Mouse (Mus musculus) CH12.LX (cell line): ENCODE results near the gene Kdm4c.

Source experiments
- CHD1 ChIP-seq: IDR thresholded peaks from 2 replicates; pipeline ENCODE4 v1.6.1; 2012; ENCODE audit warnings: low read depth, low read length, improper control_type of control experiment, inconsistent platforms
- CHD2 ChIP-seq: IDR thresholded peaks from 2 replicates; pipeline ENCODE4 v1.6.1; 2011; ENCODE audit warnings: low read length, improper control_type of control experiment
- CTCF ChIP-seq, 2 experiments: IDR thresholded peaks in 1 of 2; conservative IDR thresholded peaks in 1 of 2; 2 replicates each; pipeline ENCODE4 v1.5.1; 2011 to 2012; ENCODE audit warnings: low read depth in 2 of 2, low read length in 2 of 2, improper control_type of control experiment in 1 of 2, inconsistent platforms in 1 of 2, mild to moderate bottlenecking in 1 of 2, moderate library complexity in 1 of 2
- KAT2A ChIP-seq: IDR thresholded peaks from 2 replicates; pipeline ENCODE4 v1.6.1; 2012; ENCODE audit warnings: low read length, improper control_type of control experiment, inconsistent platforms; ENCODE audit not compliant: insufficient replicate concordance
- MAFK ChIP-seq: IDR thresholded peaks from 2 replicates; pipeline ENCODE4 v1.6.1; 2011; ENCODE audit warnings: low read length, improper control_type of control experiment; ENCODE audit not compliant: insufficient replicate concordance
- RAD21 ChIP-seq: IDR thresholded peaks from 2 replicates; pipeline ENCODE4 v1.6.1; 2011; ENCODE audit warnings: low read depth, mild to moderate bottlenecking, low read length, improper control_type of control experiment, moderate library complexity
- TBP ChIP-seq: conservative IDR thresholded peaks from 2 replicates; pipeline ENCODE4 v1.6.1; 2011; ENCODE audit warnings: low read depth, low read length, improper control_type of control experiment
- TCF12 ChIP-seq: IDR thresholded peaks from 2 replicates; pipeline ENCODE4 v1.6.1; 2014; ENCODE audit warnings: low read depth, mild to moderate bottlenecking, inconsistent platforms, low read length, improper control_type of control experiment
- ZC3H11A ChIP-seq: IDR thresholded peaks from 2 replicates; pipeline ENCODE4 v1.6.1; 2012; ENCODE audit warnings: low read depth, mild to moderate bottlenecking, inconsistent platforms, low read length, improper control_type of control experiment

DNA sequence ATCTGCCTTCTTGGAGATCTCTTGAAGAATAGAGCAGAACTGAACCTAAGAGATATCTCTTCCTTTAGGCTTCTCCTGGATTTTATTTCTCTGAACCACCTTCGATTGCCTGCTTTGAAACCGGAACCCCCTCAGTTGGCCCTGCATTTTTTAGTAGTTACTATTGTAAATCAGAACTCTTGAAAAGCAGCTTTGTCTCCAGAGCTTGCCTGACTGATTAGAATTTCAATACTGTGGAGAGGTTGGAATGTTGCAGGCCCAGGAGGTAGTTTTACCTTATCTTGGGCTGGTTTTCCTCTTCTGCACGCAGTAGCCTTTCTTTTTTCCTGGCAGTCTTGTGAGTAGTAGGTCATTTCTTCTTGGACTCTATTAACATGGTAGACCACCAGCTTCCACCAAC lies 17.0 kb downstream of the Kdm4c start:
- no peak for TF ChIP-seq CTCF (conservative IDR thresholded peaks at IDR 0.05 in 1 of 2, IDR thresholded peaks at IDR 0.05 in 1 of 2; ENCODE audit: low read depth in 2 of 2, low read length in 2 of 2)
- TF ChIP-seq TBP = no peak
- no peak for TF ChIP-seq CHD2
- TF ChIP-seq ZC3H11A = no peak
- no peak for TF ChIP-seq KAT2A
- no peak for TF ChIP-seq CHD1
- no peak for TF ChIP-seq MAFK
- TF ChIP-seq RAD21 = no peak
- no peak for TF ChIP-seq TCF12
